In genomic region chr11:51059640-51060039, GRCm38 (mm10) we compare ENCODE assay signal across 8 mouse cellular contexts. TPM values are rescaled to one million over a fixed set of nuclear protein-coding genes. Genes with fewer than 3 reads are reported as not detected.
DNase-seq lines count a peak whose midpoint lies in the region; ATAC-seq and TF ChIP-seq lines count a peak whose summit lies in the region.

No protein-coding gene starts in this region.

- H3K27me3 ChIP-seq in hindbrain, embryonic 13.5 days: no peaks in the 10 kb centered on the region
- no peaks in the 10 kb centered on the region for H3K27me3 ChIP-seq in midbrain, embryonic 14.5 days (ENCODE audit: control insufficient read depth, insufficient read depth, low read length)

- ATAC-seq in hindbrain, embryonic 13.5 days (ENCODE audit: low FRiP score): no peak
- ATAC-seq in midbrain, embryonic 14.5 days (ENCODE audit: low FRiP score, low TSS enrichment): peak; percentile 10; the same call in 1 of the 2 replicates

- H3K4me2 ChIP-seq in hindbrain, embryonic 13.5 days: peak overlapping the region; percentile 77
- H3K4me2 ChIP-seq in midbrain, embryonic 14.5 days (ENCODE audit: low read length): peak overlapping the region; percentile 88

- peak overlapping the region; percentile 66 for H3K4me3 ChIP-seq in cortical plate, adult 2 months (ENCODE audit: insufficient read depth, low read length)
- peak overlapping the region; percentile 75 for H3K4me3 ChIP-seq in hindbrain, embryonic 13.5 days
- peak overlapping the region; percentile 78 for H3K4me3 ChIP-seq in midbrain, embryonic 14.5 days (replicated peaks; ENCODE audit: low read depth, low read length)

- H3K9me3 ChIP-seq in hindbrain, embryonic 13.5 days: no peaks in the 10 kb centered on the region
- H3K9me3 ChIP-seq in midbrain, embryonic 14.5 days (ENCODE audit: control insufficient read depth, low read length): no peaks in the 10 kb centered on the region

- no peak for TF ChIP-seq CTCF in cortical plate, adult 2 months (IDR thresholded peaks at IDR 0.05; ENCODE audit: extremely low read depth, insufficient read depth, low read length)

- no peak overlapping the region for H3K27ac ChIP-seq in cortical plate, adult 2 months (ENCODE audit: insufficient read depth, low read length)
- H3K27ac ChIP-seq in hindbrain, embryonic 13.5 days: 0 out of 2 replicates have a peak overlapping the region, but pooled peaks have one; percentile 46
- no peak overlapping the region for H3K27ac ChIP-seq in midbrain, embryonic 14.5 days (replicated peaks; ENCODE audit: low read depth, low read length)

- WGBS in hindbrain, embryonic 13.5 days: 17% methylated on average over 14 of the region's 14 CpGs
- WGBS in midbrain, embryonic 14.5 days: 12% methylated on average over 14 of the region's 14 CpGs

- H3K9ac ChIP-seq in hindbrain, embryonic 13.5 days: peak overlapping the region; percentile 82
- peak overlapping the region; percentile 81 for H3K9ac ChIP-seq in midbrain, embryonic 14.5 days (replicated peaks; ENCODE audit: low read length)

- H3K4me1 ChIP-seq in cortical plate, adult 2 months (ENCODE audit: control insufficient read depth, insufficient read depth, low read length): peaks cover 8% of the 10 kb centered on the region
- peaks cover 18% of the 10 kb centered on the region for H3K4me1 ChIP-seq in hindbrain, embryonic 13.5 days (replicated peaks)
- H3K4me1 ChIP-seq in midbrain, embryonic 14.5 days (ENCODE audit: control insufficient read depth, insufficient read depth, low read length): peaks cover 8% of the 10 kb centered on the region

- H3K36me3 ChIP-seq in hindbrain, embryonic 13.5 days: peaks cover 36% of the 10 kb centered on the region
- H3K36me3 ChIP-seq in midbrain, embryonic 14.5 days (ENCODE audit: control insufficient read depth, insufficient read depth, low read length): peaks cover 18% of the 10 kb centered on the region

- peak; percentile 6 for DNase-seq in kidney, adult 9 months
- no peak for DNase-seq in kidney, postnatal 25 days
- DNase-seq in midbrain, embryonic 14.5 days: no peak
- DNase-seq in adrenal gland, postnatal 36 days: no peak
- DNase-seq in thymus, postnatal 0 days (ENCODE audit: low spot score): no peak
- no peak for DNase-seq in left cerebral cortex, adult 9 months (ENCODE audit: low spot score in 2 of 2)

- TF ChIP-seq POLR2A in cortical plate, adult 2 months (IDR thresholded peaks at IDR 0.05; ENCODE audit: extremely low read depth, insufficient read depth, low read length): no peak

RNA-seq across cellular contexts. Expression of gene Zfp354a, which starts 0.6 kb away (rescaled TPM):
- 10.0 and 10.2 TPM in 2 replicates for polyA plus RNA-seq in cortical plate, adult 2 months (2012; rRNA removed)
- 11.2 and 13.0 TPM in 2 replicates for polyA plus RNA-seq in hindbrain, embryonic 13.5 days (2015; fragmentation: Nextera tagmentation; extraction: Ambion mirVana)
- 15.6 and 16.5 TPM in 2 replicates for polyA plus RNA-seq in midbrain, embryonic 14.5 days (2014; fragmentation: Nextera tagmentation; extraction: Ambion mirVana)
- 1 to 10 TPM; 4.8 to 6.4 TPM for total RNA-seq in adrenal gland, postnatal 36 days (2021)
- polyA plus RNA-seq in thymus, postnatal 0 days (2015; fragmentation: Nextera tagmentation; extraction: Ambion mirVana): 0.74 and 0.75 TPM in 2 replicates

RNA-seq across cellular contexts. Expression of gene Olfr1375, which starts 11.7 kb away (rescaled TPM):
- polyA plus RNA-seq in cortical plate, adult 2 months (2012; rRNA removed): not detected in 2 replicates
- not detected in 2 replicates for polyA plus RNA-seq in hindbrain, embryonic 13.5 days (2015; fragmentation: Nextera tagmentation; extraction: Ambion mirVana)
- polyA plus RNA-seq in midbrain, embryonic 14.5 days (2014; fragmentation: Nextera tagmentation; extraction: Ambion mirVana): not detected in 2 replicates
- not detected for total RNA-seq in adrenal gland, postnatal 36 days (2021)
- not detected in 2 replicates for polyA plus RNA-seq in thymus, postnatal 0 days (2015; fragmentation: Nextera tagmentation; extraction: Ambion mirVana)

RNA-seq across cellular contexts. Expression of gene Olfr54, which starts 45.6 kb away (rescaled TPM):
- not detected in 2 replicates for polyA plus RNA-seq in cortical plate, adult 2 months (2012; rRNA removed)
- polyA plus RNA-seq in hindbrain, embryonic 13.5 days (2015; fragmentation: Nextera tagmentation; extraction: Ambion mirVana): not detected in 2 replicates
- polyA plus RNA-seq in midbrain, embryonic 14.5 days (2014; fragmentation: Nextera tagmentation; extraction: Ambion mirVana): not detected in 2 replicates
- under 1 TPM; 0.33 to 0.76 TPM for total RNA-seq in adrenal gland, postnatal 36 days (2021)
- 0.03 TPM in 1 of 2 replicates, not detected in the other for polyA plus RNA-seq in thymus, postnatal 0 days (2015; fragmentation: Nextera tagmentation; extraction: Ambion mirVana)

RNA-seq across cellular contexts. Expression of gene Olfr51, which starts 56.2 kb away (rescaled TPM):
- polyA plus RNA-seq in cortical plate, adult 2 months (2012; rRNA removed): not detected in 2 replicates
- polyA plus RNA-seq in hindbrain, embryonic 13.5 days (2015; fragmentation: Nextera tagmentation; extraction: Ambion mirVana): not detected in 2 replicates
- not detected in 2 replicates for polyA plus RNA-seq in midbrain, embryonic 14.5 days (2014; fragmentation: Nextera tagmentation; extraction: Ambion mirVana)
- not detected for total RNA-seq in adrenal gland, postnatal 36 days (2021)
- polyA plus RNA-seq in thymus, postnatal 0 days (2015; fragmentation: Nextera tagmentation; extraction: Ambion mirVana): not detected in 2 replicates
